Mouse (Mus musculus) forebrain, postnatal 0 days (tissue): ENCODE data around the gene Pou2f1. TPM values are rescaled to one million over a fixed set of nuclear protein-coding genes. Genes with fewer than 3 reads are reported as not detected.

ENCODE experiments used
- ATAC-seq: fragments of 200-750 bp; cut with Nextera tagmentation; 2 replicates; pipeline ENCODE4 v1.8.0; 2017; ENCODE audit warnings: mild to moderate bottlenecking, moderate library complexity
- DNase-seq: peaks from one replicate; pipeline ENCODE4 v3.0.0-alpha.2; 2015
- H3K27ac ChIP-seq: fragments of 300-500 bp; sonication (generic); 2 replicates; pipeline ENCODE4 v1.5.1; 2014; ENCODE audit warnings: low read depth, mild to moderate bottlenecking, antibody characterized with exemption, low read length, moderate library complexity, mixed read lengths
- H3K27me3 ChIP-seq: fragments of 300-500 bp; sonication (generic); 2 replicates; pipeline ENCODE4 v1.6.1; 2014; ENCODE audit warnings: mild to moderate bottlenecking, low read length, mixed read lengths; ENCODE audit not compliant: insufficient read depth
- H3K36me3 ChIP-seq: fragments of 300-500 bp; sonication (generic); 2 replicates; pipeline ENCODE4 v1.6.1; 2014; ENCODE audit warnings: mild to moderate bottlenecking, moderate library complexity; ENCODE audit not compliant: insufficient read depth
- H3K4me1 ChIP-seq: fragments of 300-500 bp; sonication (generic); 2 replicates; pipeline ENCODE4 v1.6.1; 2014; ENCODE audit warnings: antibody characterized with exemption; ENCODE audit not compliant: insufficient read depth
- H3K4me2 ChIP-seq: fragments of 300-500 bp; sonication (generic); 2 replicates; pipeline ENCODE4 v1.6.1; 2014; ENCODE audit warnings: low read depth, mild to moderate bottlenecking, moderate library complexity
- H3K4me3 ChIP-seq: fragments of 300-500 bp; sonication (generic); 2 replicates; pipeline ENCODE4 v1.5.1; 2014; ENCODE audit warnings: low read depth, low read length, mixed read lengths
- H3K9ac ChIP-seq: fragments of 300-500 bp; sonication (generic); 2 replicates; pipeline ENCODE4 v1.6.1; 2014; ENCODE audit warnings: mild to moderate bottlenecking
- H3K9me3 ChIP-seq: fragments of 300-500 bp; sonication (generic); 2 replicates; pipeline ENCODE4 v1.6.1; 2016; ENCODE audit warnings: low read length
- CTCF ChIP-seq: sonication (generic); IDR thresholded peaks from 2 replicates; pipeline ENCODE4 v1.5.1; 2016; ENCODE audit warnings: antibody characterized with exemption, control low read depth, low read depth
- WGBS: fragments of 180-500 bp; shearing (Covaris S2); extraction: QIAGEN DNeasy Blood & Tissue Kit; methylation state at CpG from one replicate; pipeline ENCODE4 v1.1.7; 2014; 5-methylcytosine and 5-hydroxymethylcytosine counted together
- polyA plus RNA-seq: library from polyadenylated mRNA; unstranded; fragments of >200 nt; fragmentation: Nextera tagmentation; extraction: Ambion mirVana; gene quantifications from 2 replicates; pipeline ENCODE4 v1.2.1, GENCODE M21; 2015
- total RNA-seq: library from RNA; depleted of rRNA; stranded (reverse); fragments of >200 nt; gene quantifications from 2 replicates; pipeline ENCODE4 v1.2.3, GENCODE M21; 2014

Gene Pou2f1
- total and polyA plus RNA-seq, 2 experiments from 2014 or later = 16.7 to 22.2 TPM

DNA sequence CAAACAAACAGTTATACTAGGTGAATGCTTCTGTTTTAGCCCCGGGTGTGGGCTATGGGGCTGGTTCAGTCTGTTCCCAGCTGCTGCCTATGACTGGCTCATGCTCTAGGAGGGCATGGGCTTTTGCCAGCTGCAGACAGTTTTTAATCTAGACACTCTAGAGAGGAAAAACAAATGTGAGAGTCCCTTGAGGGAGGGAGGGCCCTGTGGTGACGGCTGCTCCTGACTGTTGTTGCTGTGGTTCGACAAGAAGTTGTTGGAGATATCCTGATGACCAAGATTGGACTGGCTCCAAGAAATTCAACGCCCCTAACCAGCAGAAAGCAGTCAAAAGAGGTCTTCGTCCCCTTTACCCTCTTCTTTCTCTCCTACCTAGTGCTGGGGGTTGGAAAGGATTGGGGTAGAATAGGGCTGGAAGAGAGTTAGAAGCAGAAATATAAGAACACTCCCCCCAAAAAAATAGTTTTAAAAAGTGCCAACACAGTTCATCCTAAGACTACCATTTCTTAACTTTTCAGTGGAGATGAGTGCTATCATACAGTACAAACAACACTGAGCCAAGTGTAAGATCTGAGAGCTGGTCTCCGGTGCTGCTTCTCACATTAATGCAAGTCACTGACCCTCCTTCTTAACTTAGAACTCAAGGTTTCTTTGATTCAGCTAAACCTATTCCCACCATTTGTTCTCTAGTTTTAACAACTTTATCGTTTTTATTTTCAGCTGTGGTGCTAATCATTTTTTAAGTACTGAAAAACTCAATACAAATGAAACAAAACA, 25.6 kb downstream of the Pou2f1 start:
- Histone ChIP-seq H3K9me3 (no peaks in the 10 kb centered on the region), H3K9ac (no peak overlapping the region), H3K36me3 (no peaks in the 10 kb centered on the region), H3K4me3 (no peak overlapping the region), H3K4me2 (no peak overlapping the region), H3K4me1 (no peaks in the 10 kb centered on the region), H3K27me3 (no peaks in the 10 kb centered on the region), H3K27ac (no peak overlapping the region)
- DNase-seq (no peak), ATAC-seq (0 out of 2 replicates have a peak, but pooled peaks have one; percentile 18)
- no peak for TF ChIP-seq CTCF
- WGBS = 57% methylated on average over 7 of the region's 7 CpGs

DNA sequence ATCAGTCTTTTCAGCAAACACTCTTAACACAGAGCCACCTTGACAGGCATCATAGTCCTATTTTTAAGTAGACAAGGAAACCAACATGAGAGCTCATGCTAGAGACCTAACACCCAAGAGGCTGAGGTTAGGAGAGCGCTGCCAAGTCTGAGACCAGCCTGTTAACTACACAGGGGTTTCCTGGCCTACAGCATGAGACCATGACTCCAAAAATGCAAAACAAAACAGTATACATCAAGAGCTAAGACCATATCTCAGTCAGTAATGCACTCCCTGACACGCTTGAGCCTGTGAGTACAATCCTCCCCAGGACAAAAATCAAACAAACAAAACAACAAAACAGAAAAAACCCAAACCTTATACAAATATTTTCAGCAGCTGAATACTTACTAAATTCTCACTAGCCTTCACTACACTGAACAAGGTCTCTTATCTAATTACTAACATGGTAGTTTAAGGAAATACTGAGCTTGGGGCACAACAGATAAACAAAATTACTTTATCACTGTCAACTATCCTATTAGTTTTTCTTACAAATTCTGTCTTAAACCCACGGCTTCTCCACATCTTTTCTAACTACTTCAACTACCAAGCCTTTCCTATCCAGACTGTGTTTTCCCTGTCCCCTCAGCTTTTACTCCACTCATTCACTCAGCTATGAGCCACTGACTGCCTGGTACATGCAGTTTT, 33.3 kb downstream of the Pou2f1 start:
- H3K4me3 ChIP-seq = no peak overlapping the region
- TF ChIP-seq CTCF = no peak
- ATAC-seq = no peak
- no peak for DNase-seq
- no peak overlapping the region for H3K9ac ChIP-seq
- H3K9me3 ChIP-seq = no peaks in the 10 kb centered on the region
- WGBS = 87% methylated on average over 3 of the region's 3 CpGs
- H3K27ac ChIP-seq = no peak overlapping the region
- H3K36me3 ChIP-seq = 0 out of 2 replicates have a peak, but pooled peaks cover 4% of the 10 kb centered on the region
- no peak overlapping the region for H3K4me2 ChIP-seq
- H3K4me1 ChIP-seq = peaks cover 9% of the 10 kb centered on the region
- no peaks in the 10 kb centered on the region for H3K27me3 ChIP-seq

DNA sequence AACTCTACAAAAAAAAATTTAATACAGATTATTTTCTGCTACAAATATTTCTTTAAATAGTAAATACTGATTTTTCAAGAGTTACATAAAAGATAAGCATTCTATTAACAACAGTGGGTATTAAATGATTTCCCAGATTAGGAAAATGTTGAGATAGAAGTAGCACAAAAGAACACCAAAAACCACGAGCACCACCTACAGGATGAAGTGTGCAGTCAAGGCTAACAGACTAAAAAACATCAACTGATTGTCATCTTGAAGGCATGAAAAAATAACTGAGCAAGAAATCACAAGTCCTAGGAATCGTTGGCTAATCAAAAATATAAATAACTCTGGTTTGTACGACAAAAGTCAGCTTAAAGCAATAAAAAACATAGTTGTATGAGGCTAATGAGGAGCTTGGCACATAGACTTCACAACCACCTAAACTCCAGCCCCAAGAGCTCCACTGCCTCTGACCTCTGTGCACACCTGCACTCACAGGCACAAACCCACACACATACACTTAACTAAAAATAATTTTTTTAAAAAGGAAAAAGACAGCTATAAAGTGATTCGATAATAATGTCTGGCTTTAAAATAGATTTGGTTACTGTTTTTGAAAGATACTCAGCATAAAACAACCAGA, 35.3 kb downstream of the Pou2f1 start:
- peaks cover 9% of the 10 kb centered on the region for H3K4me1 ChIP-seq
- peak; percentile 85 for DNase-seq
- H3K27ac ChIP-seq = no peak overlapping the region
- 24% methylated on average over 4 of the region's 4 CpGs for WGBS
- H3K4me2 ChIP-seq = no peak overlapping the region
- H3K4me3 ChIP-seq = no peak overlapping the region
- no peak overlapping the region for H3K9ac ChIP-seq
- peak; percentile 75 for ATAC-seq
- no peaks in the 10 kb centered on the region for H3K27me3 ChIP-seq
- 0 out of 2 replicates have a peak, but pooled peaks cover 4% of the 10 kb centered on the region for H3K36me3 ChIP-seq
- peak; percentile 85 for TF ChIP-seq CTCF
- no peaks in the 10 kb centered on the region for H3K9me3 ChIP-seq

DNA sequence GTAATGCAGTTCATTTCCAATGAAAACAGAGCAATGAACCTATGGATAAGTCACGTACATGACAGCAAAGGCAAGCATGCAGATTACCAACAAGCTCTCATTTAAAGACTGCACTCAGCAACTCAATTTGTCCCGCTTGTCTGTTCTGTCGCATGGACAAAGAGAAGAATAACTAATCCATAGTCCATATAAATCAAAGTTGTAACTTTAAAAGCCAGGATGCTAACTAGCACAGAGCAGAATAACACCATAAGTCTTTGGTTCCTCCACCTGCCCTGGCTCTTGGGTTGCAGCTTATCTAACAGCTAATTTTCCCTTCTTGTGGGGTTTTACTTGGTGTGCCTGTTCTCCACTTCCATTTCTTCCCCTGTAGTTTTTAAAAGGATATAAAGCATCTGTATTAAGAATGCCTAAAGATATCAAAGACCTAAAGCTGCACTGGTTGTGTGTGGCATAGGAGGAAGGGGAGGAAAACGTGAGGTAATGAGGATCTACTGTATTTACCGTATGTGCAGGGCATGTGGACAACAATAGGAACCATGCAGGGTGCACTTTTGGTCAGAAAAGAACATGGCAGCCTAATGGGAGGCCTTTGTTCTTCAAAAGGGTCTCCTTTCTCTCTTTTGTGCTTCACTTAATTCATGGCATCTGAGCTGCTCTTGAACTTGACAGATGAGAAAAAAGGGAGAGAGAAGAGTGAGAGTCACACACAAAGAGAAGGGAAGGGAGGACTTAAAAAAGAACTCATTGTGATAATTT, 36.1 kb downstream of the Pou2f1 start:
- WGBS = 20% methylated on average over 5 of the region's 5 CpGs
- H3K9ac ChIP-seq = no peak overlapping the region
- no peaks in the 10 kb centered on the region for H3K27me3 ChIP-seq
- H3K4me2 ChIP-seq = no peak overlapping the region
- H3K27ac ChIP-seq = 0 out of 2 replicates have a peak overlapping the region, but pooled peaks have one; percentile 1
- H3K4me3 ChIP-seq = no peak overlapping the region
- peaks cover 9% of the 10 kb centered on the region for H3K4me1 ChIP-seq
- no peak for TF ChIP-seq CTCF
- peak; percentile 46 for DNase-seq
- H3K9me3 ChIP-seq = no peaks in the 10 kb centered on the region
- peak; percentile 78 for ATAC-seq
- 0 out of 2 replicates have a peak, but pooled peaks cover 4% of the 10 kb centered on the region for H3K36me3 ChIP-seq

DNA sequence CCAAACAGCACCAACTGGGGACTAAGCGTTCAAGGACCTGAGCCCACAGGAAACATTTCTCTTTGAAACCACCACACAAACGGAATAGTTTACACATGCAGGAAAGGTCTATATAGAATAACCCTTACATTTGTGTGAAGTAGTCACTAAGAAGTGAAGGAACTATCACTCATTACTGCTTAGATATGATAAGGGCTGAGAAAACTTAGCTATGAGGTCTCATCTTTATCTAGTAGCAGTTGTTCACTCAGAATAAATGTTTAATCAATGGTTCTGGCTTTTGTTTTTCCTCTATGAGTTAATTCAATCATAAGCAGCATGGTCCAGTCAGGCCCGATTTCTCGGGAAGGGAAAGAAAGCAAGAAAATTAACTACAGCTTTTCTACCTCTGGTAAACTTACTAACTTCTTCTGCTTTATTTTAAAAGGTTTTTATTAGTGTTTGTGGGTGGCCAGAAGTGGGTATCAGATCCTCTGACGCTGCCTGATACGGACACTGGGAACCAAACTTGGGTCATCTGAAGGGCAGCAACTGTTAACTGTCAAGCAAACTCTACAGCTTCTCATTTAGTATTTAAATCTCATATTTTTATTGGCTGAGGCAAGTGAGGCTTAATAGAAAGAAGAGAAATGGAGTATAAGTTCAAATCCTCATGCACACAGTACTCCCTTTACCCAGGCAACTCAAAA, 40.7 kb downstream of the Pou2f1 start:
- Histone ChIP-seq H3K4me2 (no peak overlapping the region), H3K4me1 (peaks cover 9% of the 10 kb centered on the region), H3K9me3 (no peaks in the 10 kb centered on the region), H3K27me3 (no peaks in the 10 kb centered on the region), H3K9ac (no peak overlapping the region), H3K36me3 (no peaks in the 10 kb centered on the region), H3K4me3 (no peak overlapping the region), H3K27ac (no peak overlapping the region)
- ATAC-seq = no peak
- no peak for DNase-seq
- WGBS = 85% methylated on average over 6 of the region's 6 CpGs
- no peak for TF ChIP-seq CTCF

DNA sequence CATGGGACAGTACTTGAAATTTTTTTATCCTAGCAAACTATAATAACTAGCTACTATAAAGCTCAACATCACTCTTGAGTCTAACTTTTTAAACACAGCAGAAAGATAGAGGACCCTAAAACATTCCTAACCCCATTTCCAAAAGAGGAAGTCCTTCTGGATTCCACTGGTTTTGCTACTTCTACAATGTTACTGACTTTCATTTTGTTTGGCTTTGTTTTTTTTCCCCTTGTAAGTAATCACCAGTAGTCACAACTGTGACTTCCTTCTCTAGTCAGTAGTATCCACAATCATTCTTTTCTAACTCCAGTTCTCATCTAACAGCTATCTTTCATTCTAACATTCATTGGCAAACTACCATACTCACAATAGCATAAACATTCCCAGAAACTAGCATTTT, 44.3 kb downstream of the Pou2f1 start:
- no peak for TF ChIP-seq CTCF
- no peak for ATAC-seq

More for the DNA sequence above, 44.3 kb downstream of the Pou2f1 start:
- Histone ChIP-seq H3K9ac (no peak overlapping the region), H3K4me2 (no peak overlapping the region), H3K27me3 (no peaks in the 10 kb centered on the region), H3K27ac (no peak overlapping the region), H3K9me3 (no peaks in the 10 kb centered on the region), H3K4me3 (no peak overlapping the region), H3K36me3 (no peaks in the 10 kb centered on the region), H3K4me1 (no peaks in the 10 kb centered on the region)
- no peak for DNase-seq
